Mouse (Mus musculus) megakaryocyte-erythroid progenitor cell, adult 5-6 weeks (primary cell): Measurements from ENCODE around the gene Prkn. TPM values are rescaled to one million over a fixed set of nuclear protein-coding genes. Genes with fewer than 3 reads are reported as not detected.

Experiments used
- ATAC-seq: replicated peaks from 2 replicates; pipeline ENCODE4 v1.8.0; 2016; ENCODE audit warnings: mild to moderate bottlenecking, inconsistent platforms; ENCODE audit not compliant: severe bottlenecking, poor library complexity, low FRiP score, low TSS enrichment
- total RNA-seq, 2 experiments: library from RNA; stranded (forward) in 1 of 2; stranded (reverse) in 1 of 2; fragments of 200-1000, 215-1000 nt in 1 of 2; fragments of >200 nt in 1 of 2; fragmentation: Nextera tagmentation in 1 of 2; gene quantifications; 2 replicates each; pipeline ENCODE4 v1.2.3; 2014 to 2017

The Prkn gene
- total RNA-seq, 2 experiments from 2014 or later = 3.1 to 5.9 TPM

- no peak for ATAC-seq
These were observed 1197.4 kb downstream of the Prkn start for GRCm38 (mm10) chr17:12037574-12037973.

- peak; percentile 73 for ATAC-seq
These were observed 1198.3 kb downstream of the Prkn start for GRCm38 (mm10) chr17:12038499-12038898.

- 0 out of 2 replicates have a peak, but pooled peaks have one; percentile 17 for ATAC-seq
These were observed 1199.0 kb downstream of the Prkn start for GRCm38 (mm10) chr17:12039188-12039587.

GRCm38 (mm10) chr17:12039922-12040321 is 1199.7 kb downstream of the Prkn start:
- ATAC-seq = no peak

- no peak for ATAC-seq
These were observed 1200.4 kb downstream of the Prkn start for GRCm38 (mm10) chr17:12040546-12040945.

GRCm38 (mm10) chr17:12041091-12041655 is 1201.0 kb downstream of the Prkn start:
- no peak for ATAC-seq

- ATAC-seq = peak; percentile 75
These were observed 1202.5 kb downstream of the Prkn start for GRCm38 (mm10) chr17:12042561-12043256.

GRCm38 (mm10) chr17:12044222-12044621 is 1204.0 kb downstream of the Prkn start:
- ATAC-seq = no peak

GRCm38 (mm10) chr17:12045861-12046273 is 1205.7 kb downstream of the Prkn start:
- ATAC-seq = no peak

- no peak for ATAC-seq
These were observed 1206.8 kb downstream of the Prkn start for GRCm38 (mm10) chr17:12047032-12047431.

GRCm38 (mm10) chr17:12047523-12047922 is 1207.3 kb downstream of the Prkn start:
- no peak for ATAC-seq

- ATAC-seq = peak; percentile 90
These were observed 1208.7 kb downstream of the Prkn start for GRCm38 (mm10) chr17:12048695-12049490.

- ATAC-seq = no peak
These were observed 1210.1 kb downstream of the Prkn start for GRCm38 (mm10) chr17:12050261-12050660.

- ATAC-seq = no peak
These were observed 1210.8 kb downstream of the Prkn start for GRCm38 (mm10) chr17:12051031-12051430.

GRCm38 (mm10) chr17:12052651-12053050 is 1212.5 kb downstream of the Prkn start:
- ATAC-seq = no peak

GRCm38 (mm10) chr17:12059041-12059440 is 1218.9 kb downstream of the Prkn start:
- ATAC-seq = no peak

- no peak for ATAC-seq
These were observed 1221.2 kb downstream of the Prkn start for GRCm38 (mm10) chr17:12061381-12061780.

- ATAC-seq = no peak
These were observed 1222.7 kb downstream of the Prkn start for GRCm38 (mm10) chr17:12062861-12063260.

- ATAC-seq = no peak
These were observed 1223.3 kb downstream of the Prkn start for GRCm38 (mm10) chr17:12063533-12063932.

- no peak for ATAC-seq
These were observed 1225.9 kb downstream of the Prkn start for GRCm38 (mm10) chr17:12066054-12066453.
